Mouse (Mus musculus) limb, embryonic 10.5 days (tissue): Measurements from ENCODE around the gene Dact1. TPM values are rescaled to one million over a fixed set of nuclear protein-coding genes. Genes with fewer than 3 reads are reported as not detected.

Experiments
- DNase-seq: peaks from one replicate; pipeline ENCODE4 v3.0.0-alpha.2; 2017; ENCODE audit warnings: low spot score
- H3K27ac ChIP-seq: fragments of 300-500 bp; sonication (generic); 2 replicates; pipeline ENCODE4 v1.5.1; 2016; ENCODE audit warnings: mild to moderate bottlenecking
- H3K27me3 ChIP-seq: fragments of 300-500 bp; sonication (generic); 2 replicates; pipeline ENCODE4 v1.6.1; 2016; ENCODE audit warnings: low read depth, mild to moderate bottlenecking; ENCODE audit not compliant: poor library complexity, severe bottlenecking
- H3K36me3 ChIP-seq: fragments of 300-500 bp; sonication (generic); 2 replicates; pipeline ENCODE4 v1.6.1; 2016; ENCODE audit warnings: mild to moderate bottlenecking, moderate library complexity
- H3K4me1 ChIP-seq: fragments of 300-500 bp; sonication (generic); 2 replicates; pipeline ENCODE4 v1.6.1; 2016
- H3K4me3 ChIP-seq: fragments of 300-500 bp; sonication (generic); 2 replicates; pipeline ENCODE4 v1.5.1; 2016; ENCODE audit warnings: mild to moderate bottlenecking, moderate library complexity
- H3K9me3 ChIP-seq: fragments of 300-500 bp; sonication (generic); replicated peaks from 2 replicates; pipeline ENCODE4 v1.6.1; 2016; ENCODE audit warnings: mild to moderate bottlenecking
- WGBS: fragments of 180-500 bp; shearing (Covaris S2); methylation state at CpG from one replicate; pipeline ENCODE4 v1.1.7; 2016; 5-methylcytosine and 5-hydroxymethylcytosine counted together
- polyA plus RNA-seq: library from polyadenylated mRNA; unstranded; fragments of >200 nt; fragmentation: Nextera tagmentation; extraction: Ambion mirVana; gene quantifications from 2 replicates; pipeline ENCODE4 v1.2.1, GENCODE M21; 2016

The Dact1 gene
- polyA plus RNA-seq, 1 experiment from 2014 or later, result 18.8 TPM

DNA sequence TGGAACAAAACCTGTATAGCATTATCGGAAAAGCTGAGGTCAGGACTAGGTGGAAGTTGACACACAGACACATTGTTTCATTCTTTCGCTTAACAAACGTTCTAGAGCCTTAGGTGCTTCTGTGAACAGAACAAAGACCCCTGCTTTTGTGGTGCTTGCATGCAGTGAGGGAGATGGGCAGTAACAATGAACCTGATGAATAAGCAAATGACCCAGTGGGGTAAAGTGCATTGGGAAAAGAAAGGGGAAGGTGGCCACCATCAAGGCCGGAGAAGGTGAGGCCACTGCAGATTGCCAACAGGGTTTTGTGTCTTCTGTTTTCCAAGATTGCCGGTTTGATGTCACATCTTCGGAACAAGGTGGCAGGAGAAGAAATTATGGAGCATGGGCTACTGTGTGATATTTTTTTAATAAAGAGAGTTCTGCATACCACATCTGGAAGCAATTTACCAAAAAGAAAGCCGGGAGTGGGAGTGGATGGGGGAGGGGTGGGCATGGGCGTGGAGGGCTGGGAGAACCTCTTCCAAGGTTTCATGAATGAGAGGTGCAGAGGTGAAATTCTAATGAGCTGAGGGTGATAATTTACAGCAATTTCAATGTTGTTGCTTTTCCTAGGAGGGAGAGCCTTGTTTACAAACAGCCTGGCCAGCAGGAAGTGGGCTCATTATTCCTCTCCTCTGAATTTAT, 12.7 kb upstream of the Dact1 start:
- H3K9me3 ChIP-seq, result no peaks in the 10 kb centered on the region
- 0 out of 2 replicates have a peak, but pooled peaks cover 5% of the 10 kb centered on the region for H3K27me3 ChIP-seq
- peak overlapping the region; percentile 6; the same call in 1 of the 2 replicates for H3K4me3 ChIP-seq
- no peaks in the 10 kb centered on the region for H3K36me3 ChIP-seq
- WGBS, result 16% methylated on average over 8 of the region's 8 CpGs
- H3K4me1 ChIP-seq, result peaks cover 56% of the 10 kb centered on the region
- peak overlapping the region; percentile 83 for H3K27ac ChIP-seq
- peak; percentile 73 for DNase-seq

DNA sequence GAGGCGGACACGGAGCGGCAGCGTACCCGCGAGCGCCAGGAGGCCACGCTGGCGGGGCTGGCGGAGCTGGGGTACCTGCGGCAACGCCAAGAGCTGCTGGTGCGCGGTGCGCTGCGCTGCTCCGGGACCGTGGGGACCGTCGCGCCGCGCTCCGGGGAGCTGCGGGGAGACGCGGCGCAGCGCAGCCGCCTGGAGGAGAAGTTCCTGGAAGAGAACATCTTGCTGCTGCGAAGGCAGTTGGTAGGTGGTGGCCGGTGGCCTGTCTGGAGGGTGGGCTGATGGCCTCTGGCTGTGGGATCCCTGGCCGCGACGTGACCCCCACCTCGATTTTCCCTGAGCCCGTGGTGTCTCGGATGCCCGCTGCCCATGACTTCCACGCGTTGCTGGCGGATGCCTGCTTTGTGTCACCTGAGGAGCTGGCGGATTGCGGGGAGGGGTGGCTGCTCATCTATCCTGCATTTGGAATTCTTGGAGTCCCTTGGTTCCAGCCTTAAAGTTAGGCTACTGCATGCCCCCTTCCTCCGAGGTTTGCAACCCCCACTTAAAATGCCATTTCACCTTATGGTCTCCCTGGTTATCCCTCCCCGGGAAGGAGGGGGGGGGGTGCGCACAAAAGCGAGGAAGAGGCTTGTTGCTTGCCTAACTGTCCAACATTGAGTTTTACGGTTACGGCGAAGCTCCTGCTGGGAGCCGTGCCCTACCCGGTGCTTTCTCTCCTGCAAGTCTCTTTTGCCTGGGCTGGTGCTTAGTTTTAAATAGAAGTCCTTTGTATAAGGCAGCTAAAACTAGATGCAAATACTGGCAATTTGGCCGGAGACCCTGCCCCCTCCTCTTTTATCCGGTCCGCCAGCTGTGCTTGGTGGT, 616 bp downstream of the Dact1 start:
- DNase-seq, result peak; percentile 71
- WGBS, result under 1% methylated on average over 56 of the region's 56 CpGs
- Histone ChIP-seq H3K36me3 (peaks cover 27% of the 10 kb centered on the region), H3K4me1 (peaks cover 54% of the 10 kb centered on the region), H3K4me3 (peak overlapping the region; percentile 93), H3K27me3 (no peaks in the 10 kb centered on the region), H3K27ac (peak overlapping the region; percentile 95), H3K9me3 (no peaks in the 10 kb centered on the region)

DNA sequence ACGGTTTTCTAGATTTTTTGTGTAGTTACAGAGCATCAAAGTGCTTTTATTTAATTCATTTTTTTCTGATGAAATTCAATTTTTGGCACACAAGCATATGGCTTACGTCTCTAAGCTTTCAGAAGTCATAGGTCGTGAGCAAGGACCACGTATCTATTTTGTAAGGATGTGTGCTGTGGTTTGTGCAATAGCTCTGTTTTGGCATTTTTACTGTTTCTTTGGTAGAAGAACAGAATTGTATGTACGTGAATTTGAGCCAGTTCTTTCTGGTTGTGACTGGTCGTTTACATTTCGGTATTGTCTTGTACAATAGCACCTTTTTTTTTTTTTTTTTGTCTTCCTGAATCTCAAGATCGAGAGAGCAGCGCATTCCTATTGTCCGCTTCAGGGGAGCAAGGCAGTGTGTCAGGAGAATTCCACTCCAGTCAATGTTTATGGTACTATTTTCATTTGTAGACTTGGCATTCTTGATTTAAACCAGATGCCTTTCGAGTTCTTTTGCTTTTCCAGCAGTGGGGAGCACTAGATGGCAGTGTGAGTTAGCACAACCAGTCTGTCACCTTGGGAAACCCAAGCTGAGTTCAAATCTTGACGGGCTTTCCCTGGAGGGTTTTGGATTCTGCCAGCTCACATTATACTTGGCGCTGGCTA, 1.7 kb downstream of the Dact1 start:
- H3K4me3 ChIP-seq, result peak overlapping the region; percentile 93
- no peak for DNase-seq
- H3K4me1 ChIP-seq, result peaks cover 48% of the 10 kb centered on the region
- H3K27ac ChIP-seq, result peak overlapping the region; percentile 95
- no peaks in the 10 kb centered on the region for H3K27me3 ChIP-seq
- WGBS, result 17% methylated on average over 13 of the region's 13 CpGs
- no peaks in the 10 kb centered on the region for H3K9me3 ChIP-seq
- peaks cover 38% of the 10 kb centered on the region for H3K36me3 ChIP-seq

DNA sequence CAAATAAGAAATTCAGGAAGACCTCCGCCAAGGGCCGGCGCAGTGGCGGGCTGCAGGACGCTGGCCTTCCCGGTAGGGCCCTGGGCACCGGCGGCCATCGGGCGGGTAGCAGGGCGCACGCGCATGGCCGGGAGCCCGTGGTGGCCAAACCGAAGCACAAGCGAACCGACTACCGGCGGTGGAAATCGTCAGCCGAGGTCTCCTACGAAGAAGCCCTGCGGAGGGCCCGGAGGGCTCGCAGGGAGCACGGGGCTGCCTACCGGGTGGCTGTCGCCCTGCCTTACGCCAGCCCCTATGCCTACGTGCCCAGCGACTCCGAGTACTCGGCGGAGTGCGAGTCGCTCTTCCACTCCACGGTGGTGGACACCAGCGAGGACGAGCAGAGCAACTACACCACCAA, 8.6 kb downstream of the Dact1 start:
- no peak for DNase-seq
- WGBS, result 94% methylated on average over 38 of the region's 40 CpGs
- Histone ChIP-seq H3K4me1 (no peaks in the 10 kb centered on the region), H3K27me3 (no peaks in the 10 kb centered on the region), H3K4me3 (no peak overlapping the region), H3K27ac (no peak overlapping the region), H3K9me3 (no peaks in the 10 kb centered on the region; the same call in 1 of the 2 replicates), H3K36me3 (peaks cover 82% of the 10 kb centered on the region)

DNA sequence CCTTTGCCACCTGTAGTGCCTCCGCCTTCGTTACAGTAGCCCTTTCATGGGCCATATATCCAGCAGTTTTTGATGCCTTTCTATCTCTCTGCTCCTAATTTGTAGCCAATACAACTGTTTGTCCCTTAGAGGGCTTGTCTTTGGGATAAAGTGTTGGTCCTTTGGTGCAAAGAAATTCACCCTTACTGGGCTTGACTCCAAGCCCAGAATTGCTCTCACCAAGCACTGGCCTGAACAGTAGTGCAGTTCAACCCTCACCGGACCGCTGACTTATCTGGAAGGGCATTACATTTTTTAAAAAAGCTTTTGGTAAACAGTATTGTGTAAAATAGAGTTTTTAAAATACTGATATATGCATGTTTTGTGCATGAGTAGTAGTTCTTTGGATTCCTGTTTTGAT, 9.9 kb downstream of the Dact1 start:
- Histone ChIP-seq H3K36me3 (peaks cover 69% of the 10 kb centered on the region), H3K27me3 (no peaks in the 10 kb centered on the region), H3K9me3 (no peaks in the 10 kb centered on the region; the same call in 1 of the 2 replicates), H3K4me3 (no peak overlapping the region), H3K4me1 (no peaks in the 10 kb centered on the region), H3K27ac (no peak overlapping the region)
- 96% methylated on average over 4 of the region's 4 CpGs for WGBS
- DNase-seq, result no peak

- no peak overlapping the region for H3K27ac ChIP-seq
- H3K4me3 ChIP-seq, result no peak overlapping the region
- no peaks in the 10 kb centered on the region for H3K27me3 ChIP-seq
- no peaks in the 10 kb centered on the region for H3K9me3 ChIP-seq
- peaks cover 43% of the 10 kb centered on the region for H3K4me1 ChIP-seq
- 65% methylated on average over 3 of the region's 3 CpGs for WGBS
- DNase-seq, result no peak
- H3K36me3 ChIP-seq, result no peaks in the 10 kb centered on the region
These were observed 23.0 kb downstream of the Dact1 start for GRCm38 (mm10) chr12:71332646-71333045.

DNA sequence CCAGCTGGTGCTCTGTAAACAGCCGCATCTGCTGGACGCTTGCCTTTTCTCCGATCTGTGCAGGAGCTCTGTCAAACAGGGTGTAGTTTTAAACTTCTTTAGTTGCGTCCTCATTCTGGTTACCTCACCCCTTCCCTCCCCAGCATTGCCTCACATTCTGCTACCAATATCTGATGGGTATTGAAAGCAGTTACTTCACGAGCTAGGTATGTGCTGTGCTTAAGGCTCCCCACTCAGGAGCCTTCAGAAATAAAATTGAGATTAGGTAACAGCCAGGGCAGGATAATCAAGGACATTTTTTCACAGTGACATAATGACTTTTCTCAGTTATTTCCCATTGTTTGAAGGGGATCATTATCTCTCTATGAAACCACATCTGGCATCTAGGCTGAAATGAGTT, 23.9 kb downstream of the Dact1 start:
- WGBS, result 51% methylated on average over 5 of the region's 5 CpGs
- no peaks in the 10 kb centered on the region for H3K9me3 ChIP-seq
- peaks cover 45% of the 10 kb centered on the region for H3K4me1 ChIP-seq
- DNase-seq, result no peak
- peak overlapping the region; percentile 68 for H3K27ac ChIP-seq
- no peaks in the 10 kb centered on the region for H3K27me3 ChIP-seq
- H3K4me3 ChIP-seq, result no peak overlapping the region
- no peaks in the 10 kb centered on the region for H3K36me3 ChIP-seq

DNA sequence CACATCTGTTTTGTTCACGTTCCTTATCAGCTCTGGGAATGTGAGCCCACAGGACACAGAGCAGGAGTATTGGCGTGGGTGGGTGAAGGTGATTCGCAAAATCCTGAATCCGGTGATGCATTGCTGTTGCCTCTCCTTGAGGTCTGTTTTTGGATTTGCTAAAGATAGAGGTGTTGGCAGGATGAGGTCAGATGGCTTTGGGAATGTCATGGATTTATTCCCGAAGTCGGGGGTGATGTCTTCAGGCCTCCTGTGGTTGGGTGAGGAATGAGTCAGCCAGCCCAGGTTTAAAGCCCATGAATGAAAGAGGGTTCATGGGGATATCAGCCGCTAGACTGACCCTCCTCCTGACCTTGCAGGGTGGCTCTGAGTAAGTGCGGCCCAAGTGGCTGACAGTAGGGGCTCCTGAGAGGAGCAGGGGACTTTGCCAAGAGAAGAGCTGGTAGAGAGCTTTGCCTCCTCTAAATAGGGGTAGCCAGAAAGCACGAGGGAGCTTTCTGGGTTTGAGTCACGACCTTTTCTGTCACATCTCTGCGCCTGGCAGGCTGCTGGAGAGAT, 27.4 kb downstream of the Dact1 start:
- peaks cover 33% of the 10 kb centered on the region for H3K4me1 ChIP-seq
- H3K27ac ChIP-seq, result no peak overlapping the region

GRCm38 (mm10) chr12:71337896-71338463, 28.3 kb downstream of the Dact1 start:
- Histone ChIP-seq H3K36me3 (no peaks in the 10 kb centered on the region), H3K4me3 (no peak overlapping the region), H3K27ac (no peak overlapping the region), H3K27me3 (no peaks in the 10 kb centered on the region), H3K9me3 (no peaks in the 10 kb centered on the region), H3K4me1 (peaks cover 27% of the 10 kb centered on the region)
- 67% methylated on average over 6 of the region's 6 CpGs for WGBS
- DNase-seq, result no peak

More for the DNA sequence above, 27.4 kb downstream of the Dact1 start:
- H3K27me3 ChIP-seq, result no peaks in the 10 kb centered on the region
- H3K4me3 ChIP-seq, result no peak overlapping the region
- H3K36me3 ChIP-seq, result no peaks in the 10 kb centered on the region
- 56% methylated on average over 11 of the region's 11 CpGs for WGBS
- DNase-seq, result no peak
- H3K9me3 ChIP-seq, result no peaks in the 10 kb centered on the region

GRCm38 (mm10) chr12:71339142-71339848, 29.6 kb downstream of the Dact1 start:
- DNase-seq, result no peak
- no peaks in the 10 kb centered on the region for H3K9me3 ChIP-seq
- H3K4me1 ChIP-seq, result peaks cover 16% of the 10 kb centered on the region
- 83% methylated on average over 16 of the region's 16 CpGs for WGBS
- H3K36me3 ChIP-seq, result no peaks in the 10 kb centered on the region
- H3K4me3 ChIP-seq, result no peak overlapping the region
- H3K27ac ChIP-seq, result no peak overlapping the region
- no peaks in the 10 kb centered on the region for H3K27me3 ChIP-seq

DNA sequence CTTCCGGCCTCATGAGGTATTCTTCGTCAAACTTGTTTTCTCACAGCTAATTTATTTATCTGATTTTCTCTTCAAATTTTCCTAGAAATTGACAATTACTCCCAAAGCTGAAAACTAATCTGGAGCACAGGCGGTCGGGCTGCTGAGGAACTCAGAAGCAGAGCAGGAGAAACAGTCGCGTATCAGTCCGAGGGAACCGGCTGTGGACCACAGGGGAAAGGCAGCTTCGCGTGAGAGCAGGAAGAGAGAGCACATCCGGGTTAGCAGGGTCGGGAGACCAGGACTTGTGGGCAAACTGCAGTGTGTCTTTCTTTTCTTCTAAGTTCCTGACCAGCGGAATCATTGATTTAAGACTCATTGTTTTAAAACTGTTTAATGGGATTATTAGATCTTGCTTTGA, 32.7 kb downstream of the Dact1 start:
- WGBS, result 39% methylated on average over 13 of the region's 13 CpGs
- no peak overlapping the region for H3K4me3 ChIP-seq
- no peaks in the 10 kb centered on the region for H3K36me3 ChIP-seq
- peaks cover 25% of the 10 kb centered on the region for H3K4me1 ChIP-seq
- H3K27ac ChIP-seq, result peak overlapping the region; percentile 59; the same call in 1 of the 2 replicates
- H3K27me3 ChIP-seq, result no peaks in the 10 kb centered on the region
- no peak for DNase-seq
- H3K9me3 ChIP-seq, result no peaks in the 10 kb centered on the region

DNA sequence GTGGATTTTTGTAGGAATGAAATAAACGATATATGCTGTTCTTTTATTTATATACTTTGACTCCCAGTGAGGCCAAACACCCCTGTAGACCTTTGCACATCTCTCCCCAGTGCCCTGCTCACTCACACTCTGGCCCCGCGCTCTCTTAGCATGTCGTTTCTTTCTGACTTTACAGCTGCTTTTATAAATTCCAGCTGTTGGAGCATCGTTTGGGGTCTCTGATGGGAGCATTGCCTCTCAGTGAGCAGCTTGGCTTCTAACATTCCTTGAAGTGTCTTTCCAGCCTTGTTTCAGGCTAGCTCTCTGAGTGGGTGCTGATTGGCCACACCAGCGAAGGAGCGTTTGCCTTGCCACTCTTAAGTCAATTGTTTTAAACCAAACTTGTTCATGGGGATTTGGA, 35.8 kb downstream of the Dact1 start:
- Histone ChIP-seq H3K4me3 (no peak overlapping the region), H3K27me3 (no peaks in the 10 kb centered on the region), H3K27ac (peak overlapping the region; percentile 43; the same call in 1 of the 2 replicates), H3K9me3 (no peaks in the 10 kb centered on the region), H3K36me3 (no peaks in the 10 kb centered on the region), H3K4me1 (peaks cover 20% of the 10 kb centered on the region)
- DNase-seq, result no peak
- 39% methylated on average over 7 of the region's 7 CpGs for WGBS
